Mouse (Mus musculus) testis, adult 2 months (tissue): ENCODE data around the gene Gab2. TPM values are rescaled to one million over a fixed set of nuclear protein-coding genes. Genes with fewer than 3 reads are reported as not detected.

Experiments used
- H3K27ac ChIP-seq: fragments of 200-500 bp; 2 replicates; pipeline ENCODE4 v1.5.1; 2012; ENCODE audit warnings: low read depth, low read length; ENCODE audit not compliant: control insufficient read depth, insufficient read depth
- H3K27me3 ChIP-seq: fragments of 200-500 bp; 2 replicates; pipeline ENCODE4 v1.6.1; 2012; ENCODE audit warnings: mild to moderate bottlenecking, low read length, moderate library complexity; ENCODE audit not compliant: control insufficient read depth, insufficient read depth
- H3K36me3 ChIP-seq: fragments of 200-500 bp; 2 replicates; pipeline ENCODE4 v1.6.1; 2012; ENCODE audit warnings: mild to moderate bottlenecking, low read length; ENCODE audit not compliant: control insufficient read depth, insufficient read depth
- H3K4me1 ChIP-seq: fragments of 200-500 bp; 2 replicates; pipeline ENCODE4 v1.6.1; 2012; ENCODE audit warnings: low read length; ENCODE audit not compliant: control insufficient read depth, insufficient read depth
- H3K4me3 ChIP-seq: fragments of 200-500 bp; 2 replicates; pipeline ENCODE4 v1.5.1; 2012; ENCODE audit warnings: low read depth, mild to moderate bottlenecking, low read length, moderate library complexity, mixed read lengths; ENCODE audit not compliant: control insufficient read depth
- CTCF ChIP-seq: fragments of 200-500 bp; IDR thresholded peaks from 2 replicates; pipeline ENCODE4 v1.5.1; 2012; ENCODE audit warnings: low read depth, mild to moderate bottlenecking, inconsistent platforms, low read length, moderate library complexity; ENCODE audit not compliant: control insufficient read depth, insufficient read depth, insufficient replicate concordance
- POLR2A ChIP-seq: fragments of 200-500 bp; IDR thresholded peaks from 2 replicates; pipeline ENCODE4 v1.6.1; 2012; ENCODE audit warnings: low read depth, mild to moderate bottlenecking, inconsistent platforms, low read length, moderate library complexity; ENCODE audit not compliant: control insufficient read depth
- polyA plus RNA-seq: library from polyadenylated mRNA; depleted of rRNA; stranded (reverse); fragments of >200 nt; gene quantifications from 2 replicates; pipeline ENCODE4 v1.2.3, GENCODE M21; 2012

Gab2 gene
- polyA plus RNA-seq, 1 experiment: 23.3 TPM

- Histone ChIP-seq H3K36me3 (no peaks in the 10 kb centered on the region), H3K27me3 (no peaks in the 10 kb centered on the region), H3K4me3 (no peak overlapping the region), H3K27ac (no peak overlapping the region), H3K4me1 (peaks cover 3% of the 10 kb centered on the region; the same call in 1 of the 2 replicates)
- TF ChIP-seq POLR2A (no peak), CTCF (no peak)
Observed at GRCm38 (mm10) chr7:97074974-97075373, 6.4 kb upstream of the Gab2 start.

GRCm38 (mm10) chr7:97076977-97077376 lies 4.4 kb upstream of the Gab2 start:
- H3K27ac ChIP-seq: no peak overlapping the region
- TF ChIP-seq POLR2A (no peak), CTCF (no peak)
- peaks cover 3% of the 10 kb centered on the region; the same call in 1 of the 2 replicates for H3K4me1 ChIP-seq
- H3K4me3 ChIP-seq: no peak overlapping the region
- H3K36me3 ChIP-seq: no peaks in the 10 kb centered on the region
- no peaks in the 10 kb centered on the region for H3K27me3 ChIP-seq

GRCm38 (mm10) chr7:97078685-97079084 lies 2.7 kb upstream of the Gab2 start:
- TF ChIP-seq POLR2A (no peak), CTCF (no peak)
- no peak overlapping the region for H3K4me3 ChIP-seq

GRCm38 (mm10) chr7:97079145-97079544 lies 2.2 kb upstream of the Gab2 start:
- no peaks in the 10 kb centered on the region for H3K27me3 ChIP-seq
- no peaks in the 10 kb centered on the region for H3K36me3 ChIP-seq
- no peak for TF ChIP-seq POLR2A
- no peak for TF ChIP-seq CTCF
- H3K4me3 ChIP-seq: no peak overlapping the region
- peak overlapping the region; percentile 65; the same call in 1 of the 2 replicates for H3K27ac ChIP-seq
- H3K4me1 ChIP-seq: peaks cover 13% of the 10 kb centered on the region

More at GRCm38 (mm10) chr7:97078685-97079084, 2.7 kb upstream of the Gab2 start:
- H3K27me3 ChIP-seq: no peaks in the 10 kb centered on the region
- no peak overlapping the region for H3K27ac ChIP-seq
- no peaks in the 10 kb centered on the region for H3K36me3 ChIP-seq
- peaks cover 13% of the 10 kb centered on the region for H3K4me1 ChIP-seq

GRCm38 (mm10) chr7:97079651-97080365 lies 1.6 kb upstream of the Gab2 start:
- Histone ChIP-seq H3K4me3 (peak overlapping the region; percentile 30; the same call in 1 of the 2 replicates), H3K4me1 (peaks cover 15% of the 10 kb centered on the region), H3K36me3 (no peaks in the 10 kb centered on the region), H3K27ac (peak overlapping the region; percentile 65), H3K27me3 (no peaks in the 10 kb centered on the region)
- TF ChIP-seq POLR2A: no peak
- TF ChIP-seq CTCF: no peak

- H3K27me3 ChIP-seq: no peaks in the 10 kb centered on the region
- H3K27ac ChIP-seq: peak overlapping the region; percentile 89
- H3K4me3 ChIP-seq: peak overlapping the region; percentile 89
- peaks cover 15% of the 10 kb centered on the region for H3K4me1 ChIP-seq
- H3K36me3 ChIP-seq: no peaks in the 10 kb centered on the region
- TF ChIP-seq POLR2A (no peak), CTCF (no peak)
Observed at GRCm38 (mm10) chr7:97080621-97081241, 655 bp upstream of the Gab2 start.

GRCm38 (mm10) chr7:97081959-97082218 lies 503 bp downstream of the Gab2 start:
- no peak for TF ChIP-seq CTCF
- TF ChIP-seq POLR2A: no peak
- H3K27ac ChIP-seq: peak overlapping the region; percentile 98
- H3K4me3 ChIP-seq: peak overlapping the region; percentile 89
- H3K36me3 ChIP-seq: no peaks in the 10 kb centered on the region
- H3K27me3 ChIP-seq: no peaks in the 10 kb centered on the region
- H3K4me1 ChIP-seq: peaks cover 15% of the 10 kb centered on the region
